Mouse (Mus musculus) heart, adult 2 months (tissue): Measurements from ENCODE around the gene Scarb1.

Experiments
- CTCF ChIP-seq: fragments of 200-600 bp; IDR thresholded peaks from 2 replicates; pipeline ENCODE4 v1.8.1; 2022; ENCODE audit warnings: antibody characterized with exemption, mild to moderate bottlenecking, moderate library complexity
- EP300 ChIP-seq: fragments of 200-500 bp; IDR thresholded peaks from 2 replicates; pipeline ENCODE4 v1.6.1; 2011; ENCODE audit warnings: low read depth, low read length, control low read depth; ENCODE audit not compliant: insufficient read depth

DNA sequence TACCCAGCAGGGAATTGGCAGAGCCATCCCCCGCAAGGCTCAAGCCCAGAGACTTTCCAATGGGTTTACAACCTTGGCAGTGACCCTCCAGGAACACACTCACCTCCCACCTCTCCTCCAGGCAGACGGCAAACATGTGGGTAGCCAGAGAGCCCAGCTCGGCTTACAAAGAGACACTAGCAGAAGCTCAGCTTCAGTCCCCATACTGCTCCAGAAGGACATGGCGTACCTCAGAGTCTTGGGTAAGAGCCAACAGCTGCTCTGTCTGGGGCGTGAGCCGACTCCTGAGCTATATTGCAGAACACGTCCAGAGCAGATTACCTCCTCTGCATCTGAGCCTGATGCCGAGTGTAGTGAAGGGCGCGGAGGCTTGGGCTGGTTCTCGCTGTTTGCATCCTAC, 15.0 kb downstream of the Scarb1 start:
- TF ChIP-seq CTCF (no peak), EP300 (no peak)
